Mouse (Mus musculus): ENCODE results near the gene Pphln1. TPM values are rescaled to one million over a fixed set of nuclear protein-coding genes. Genes with fewer than 3 reads are reported as not detected.
A peak's percentile ranks its signal among the peaks of the same experiment; 100 is the strongest.

Gene Pphln1
- polyA plus RNA-seq, 1 experiment from 2014 or later = 58.7 TPM

DNA sequence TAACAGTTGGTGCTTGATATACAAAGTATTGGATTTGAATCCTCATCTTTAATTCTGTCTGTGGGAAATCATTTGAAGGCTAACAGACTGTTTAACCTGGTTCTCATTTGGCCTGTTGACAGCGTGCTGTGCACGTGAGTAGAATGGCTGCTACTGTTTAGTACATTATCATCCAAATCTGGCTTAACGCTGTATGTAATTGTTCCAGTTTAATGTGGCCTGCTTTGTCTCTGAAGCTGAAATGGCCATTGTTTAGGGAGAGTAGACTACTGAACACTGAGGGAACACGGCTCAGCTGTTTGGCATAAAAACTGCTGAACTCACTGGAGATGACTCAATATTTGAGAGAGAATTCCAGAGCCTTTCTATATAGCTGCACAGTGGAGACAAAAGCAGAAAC, 81.3 kb downstream of the Pphln1 start:
- H3K4me2 ChIP-seq (replicated peaks) = no peak overlapping the region
- H3K27ac ChIP-seq = peak overlapping the region; percentile 25; the same call in 1 of the 2 replicates
- H3K9ac ChIP-seq (replicated peaks) = no peak overlapping the region
- no peak overlapping the region for H3K4me3 ChIP-seq (replicated peaks)
- no peak for ATAC-seq
- no peaks in the 10 kb centered on the region for H3K36me3 ChIP-seq
- no peaks in the 10 kb centered on the region for H3K27me3 ChIP-seq
- WGBS = 40% methylated on average over 4 of the region's 4 CpGs
- H3K9me3 ChIP-seq = no peaks in the 10 kb centered on the region
- H3K4me1 ChIP-seq (replicated peaks) = peaks cover 7% of the 10 kb centered on the region

DNA sequence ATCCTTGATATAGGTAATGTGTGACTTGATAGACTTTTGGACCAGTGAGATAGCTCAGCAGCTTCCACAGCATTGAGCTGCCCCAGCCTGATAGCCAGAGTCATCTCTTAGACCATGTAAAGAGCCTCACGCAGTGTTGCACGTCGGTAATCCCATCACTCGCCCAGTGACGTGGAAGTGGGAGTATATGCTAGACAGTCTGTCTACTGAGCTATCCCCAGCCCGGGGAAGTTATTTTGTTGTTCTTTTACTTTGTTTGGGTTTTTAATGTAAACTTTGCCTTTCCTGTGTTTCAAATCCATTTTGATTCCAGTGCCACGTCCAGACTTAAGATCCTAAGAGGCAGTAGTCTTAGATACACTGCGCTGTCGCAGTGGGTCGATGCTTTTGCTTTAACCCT, 83.0 kb downstream of the Pphln1 start:
- no peak overlapping the region for H3K4me2 ChIP-seq (replicated peaks)

DNA sequence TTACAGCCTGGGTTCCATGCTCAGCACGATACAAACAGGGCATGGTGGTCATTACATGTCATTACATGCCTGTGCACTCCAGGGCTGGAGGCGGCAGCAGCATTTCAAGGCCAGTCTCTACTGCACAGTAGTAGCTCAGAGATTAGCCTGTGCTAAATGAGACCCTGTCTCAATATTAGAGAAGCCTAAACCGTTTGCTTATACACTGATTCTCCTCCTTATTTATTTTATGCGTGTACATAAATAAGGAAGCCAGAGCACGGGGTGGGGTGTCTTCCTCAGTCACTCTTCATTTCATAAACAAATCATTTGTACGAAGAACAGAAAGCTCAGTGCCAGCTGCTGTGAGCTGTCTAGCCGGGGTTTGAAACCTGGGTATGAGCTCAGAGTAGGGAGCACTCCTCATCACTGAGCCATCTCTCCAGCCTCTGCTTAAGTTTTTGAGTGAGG, 86.1 kb downstream of the Pphln1 start:
- Histone ChIP-seq H3K9me3 (no peaks in the 10 kb centered on the region), H3K27me3 (no peaks in the 10 kb centered on the region), H3K9ac (replicated peaks) (no peak overlapping the region), H3K36me3 (no peaks in the 10 kb centered on the region), H3K27ac (no peak overlapping the region), H3K4me1 (replicated peaks) (peaks cover 3% of the 10 kb centered on the region), H3K4me3 (replicated peaks) (no peak overlapping the region), H3K4me2 (replicated peaks) (no peak overlapping the region)
- ATAC-seq = no peak
- WGBS = 87% methylated on average over 7 of the region's 7 CpGs

More for the DNA sequence above, 83.0 kb downstream of the Pphln1 start:
- H3K27me3 ChIP-seq = no peaks in the 10 kb centered on the region
- no peak overlapping the region for H3K27ac ChIP-seq
- H3K4me1 ChIP-seq (replicated peaks) = peaks cover 7% of the 10 kb centered on the region
- WGBS = 85% methylated on average over 10 of the region's 10 CpGs
- H3K36me3 ChIP-seq = no peaks in the 10 kb centered on the region
- H3K4me3 ChIP-seq (replicated peaks) = no peak overlapping the region
- H3K9ac ChIP-seq (replicated peaks) = no peak overlapping the region
- ATAC-seq = no peak
- no peaks in the 10 kb centered on the region for H3K9me3 ChIP-seq

DNA sequence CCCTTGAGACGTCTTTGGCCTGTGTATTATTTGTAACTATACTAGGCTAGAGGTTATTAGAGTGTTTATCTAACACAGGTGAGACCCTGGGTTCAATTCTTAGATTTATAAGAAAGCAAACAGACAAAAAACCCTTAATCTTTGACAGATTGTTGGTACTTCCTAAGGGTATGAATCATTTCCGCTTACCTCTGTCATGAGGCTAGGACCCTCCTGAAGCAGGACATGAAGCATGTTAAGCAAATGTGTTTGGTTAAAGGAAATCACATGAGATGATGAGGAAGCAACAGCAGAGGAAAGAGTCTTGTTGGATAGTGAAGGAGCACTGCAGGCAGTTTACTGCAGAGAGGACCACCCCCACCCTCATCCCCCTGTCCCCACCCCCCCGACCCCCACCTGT, 87.1 kb downstream of the Pphln1 start:
- Histone ChIP-seq H3K4me2 (replicated peaks) (no peak overlapping the region), H3K27me3 (no peaks in the 10 kb centered on the region), H3K9me3 (no peaks in the 10 kb centered on the region), H3K4me1 (replicated peaks) (no peaks in the 10 kb centered on the region), H3K9ac (replicated peaks) (no peak overlapping the region), H3K27ac (no peak overlapping the region), H3K4me3 (replicated peaks) (no peak overlapping the region), H3K36me3 (no peaks in the 10 kb centered on the region)
- no peak for ATAC-seq
- 93% methylated on average over 3 of the region's 3 CpGs for WGBS

DNA sequence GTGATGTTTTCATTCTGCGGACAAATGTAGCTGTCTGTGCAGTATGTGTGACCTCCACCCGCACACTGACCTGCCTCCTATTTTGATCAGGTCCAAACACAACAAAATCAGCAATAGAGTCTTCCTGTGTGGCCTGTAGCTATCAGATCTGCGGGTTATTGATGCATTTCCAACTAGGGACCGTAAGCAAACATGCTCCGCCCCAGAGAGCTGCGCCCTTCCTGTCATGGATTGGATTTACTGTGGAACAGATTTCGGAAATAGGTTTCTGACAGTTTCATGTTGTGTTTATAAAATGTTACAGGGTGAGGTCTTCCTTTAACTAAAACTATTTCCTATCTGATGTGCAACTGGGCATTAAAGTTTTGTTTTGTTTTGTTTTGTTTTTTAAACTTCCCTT, 87.9 kb downstream of the Pphln1 start:
- Histone ChIP-seq H3K4me2 (replicated peaks) (no peak overlapping the region), H3K27me3 (no peaks in the 10 kb centered on the region), H3K27ac (no peak overlapping the region), H3K9me3 (no peaks in the 10 kb centered on the region), H3K36me3 (no peaks in the 10 kb centered on the region), H3K4me3 (replicated peaks) (no peak overlapping the region), H3K9ac (replicated peaks) (no peak overlapping the region), H3K4me1 (replicated peaks) (no peaks in the 10 kb centered on the region)
- 87% methylated on average over 7 of the region's 7 CpGs for WGBS
- ATAC-seq = no peak

DNA sequence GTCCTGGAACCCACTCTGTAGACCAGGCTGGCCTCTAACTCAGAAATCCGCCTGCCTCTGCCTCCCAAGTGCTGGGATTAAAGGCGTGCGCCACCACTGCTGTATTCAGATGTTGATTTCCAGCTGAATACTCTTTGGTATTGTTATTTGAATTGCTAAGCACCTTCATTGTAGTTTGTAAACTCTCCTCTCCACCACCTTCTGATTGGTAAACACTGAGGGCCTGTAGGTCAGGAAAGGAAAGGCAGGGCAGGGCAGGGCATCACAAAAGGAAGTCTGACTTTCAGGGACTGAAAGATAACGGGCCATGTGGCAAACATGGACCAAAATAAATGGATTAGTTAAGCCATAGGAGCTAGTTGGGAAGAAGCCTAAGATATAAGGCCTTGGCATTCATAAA, 91.4 kb downstream of the Pphln1 start:
- no peak overlapping the region for H3K4me3 ChIP-seq (replicated peaks)
- no peak for ATAC-seq

DNA sequence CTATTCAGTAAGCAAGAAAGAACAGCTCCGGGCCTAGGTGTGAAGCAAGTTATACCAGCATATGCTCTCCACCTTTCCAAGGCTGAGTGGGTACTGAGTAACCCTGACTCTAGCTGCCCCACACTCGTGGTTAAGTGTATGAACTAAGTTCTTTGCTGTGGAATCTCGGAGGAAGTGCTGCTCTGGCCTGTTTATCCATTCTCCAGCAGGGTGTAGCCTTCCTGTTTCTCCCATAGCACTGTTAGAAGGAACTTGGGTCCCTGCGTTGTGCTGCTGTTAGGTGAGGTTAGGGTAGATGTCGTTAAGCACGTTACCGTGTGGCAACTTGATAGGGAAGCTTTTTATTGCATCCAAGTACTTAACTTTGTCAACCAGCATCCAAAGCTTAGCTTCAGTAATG, 96.5 kb downstream of the Pphln1 start:
- Histone ChIP-seq H3K36me3 (peaks cover 28% of the 10 kb centered on the region; the same call in 1 of the 2 replicates), H3K4me3 (replicated peaks) (no peak overlapping the region), H3K9me3 (no peaks in the 10 kb centered on the region), H3K27ac (no peak overlapping the region), H3K4me1 (replicated peaks) (0 out of 2 replicates have a peak, but pooled peaks cover under 1% of the 10 kb centered on the region), H3K9ac (replicated peaks) (no peak overlapping the region), H3K4me2 (replicated peaks) (no peak overlapping the region), H3K27me3 (no peaks in the 10 kb centered on the region)
- WGBS = 91% methylated on average over 7 of the region's 7 CpGs
- ATAC-seq = no peak

More for the DNA sequence above, 91.4 kb downstream of the Pphln1 start:
- Histone ChIP-seq H3K4me1 (replicated peaks) (no peaks in the 10 kb centered on the region), H3K4me2 (replicated peaks) (no peak overlapping the region), H3K27me3 (no peaks in the 10 kb centered on the region), H3K9ac (replicated peaks) (no peak overlapping the region), H3K36me3 (peaks cover 11% of the 10 kb centered on the region; the same call in 1 of the 2 replicates), H3K9me3 (no peaks in the 10 kb centered on the region), H3K27ac (no peak overlapping the region)
- 69% methylated on average over 4 of the region's 4 CpGs for WGBS

DNA sequence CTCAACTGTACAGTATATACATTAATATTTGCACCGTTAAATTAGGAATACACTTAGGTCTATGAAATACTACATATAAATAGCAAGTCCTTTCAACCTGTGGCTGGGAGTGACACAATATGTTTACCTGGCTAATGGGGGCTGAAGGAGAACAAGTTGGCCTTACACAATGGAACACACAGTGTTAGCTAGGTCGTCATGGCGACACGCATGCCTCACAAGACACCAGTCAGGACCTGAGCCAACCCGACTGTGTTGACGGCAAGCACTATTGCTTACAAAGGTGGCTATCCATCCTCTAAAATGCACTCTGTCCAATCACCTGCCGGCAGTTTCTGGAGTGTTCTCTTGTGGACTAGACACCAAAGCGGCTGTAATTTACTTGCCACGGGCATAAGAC, 101.7 kb downstream of the Pphln1 start:
- ATAC-seq = 0 out of 2 replicates have a peak, but pooled peaks have one; percentile 27
- Histone ChIP-seq H3K9me3 (no peaks in the 10 kb centered on the region), H3K36me3 (peaks cover 45% of the 10 kb centered on the region), H3K4me1 (replicated peaks) (0 out of 2 replicates have a peak, but pooled peaks cover 4% of the 10 kb centered on the region), H3K27ac (no peak overlapping the region), H3K4me3 (replicated peaks) (no peak overlapping the region), H3K9ac (replicated peaks) (no peak overlapping the region), H3K27me3 (no peaks in the 10 kb centered on the region), H3K4me2 (replicated peaks) (no peak overlapping the region)
- WGBS = 81% methylated on average over 9 of the region's 9 CpGs

DNA sequence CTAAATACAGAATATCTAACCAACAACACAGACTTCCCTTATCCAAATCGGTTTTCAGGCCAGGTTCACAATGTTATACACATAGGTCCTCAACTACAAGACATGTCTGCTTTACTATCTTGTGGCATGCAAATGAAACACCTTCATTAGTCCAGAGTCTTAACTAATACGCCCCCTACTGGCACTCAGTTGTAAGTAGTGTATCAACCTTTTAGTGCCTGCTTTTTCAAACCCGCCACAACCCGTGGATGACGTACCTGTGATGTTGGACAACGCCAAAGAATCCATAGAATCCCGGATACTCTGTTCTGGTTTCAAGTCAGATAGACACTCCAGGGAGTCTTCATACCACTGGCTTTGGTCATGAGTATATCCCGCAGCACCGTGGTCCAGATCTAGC, 104.6 kb downstream of the Pphln1 start:
- H3K36me3 ChIP-seq = peaks cover 47% of the 10 kb centered on the region
- no peaks in the 10 kb centered on the region for H3K9me3 ChIP-seq
- H3K27ac ChIP-seq = no peak overlapping the region
- H3K4me3 ChIP-seq (replicated peaks) = no peak overlapping the region
- no peak for ATAC-seq
- H3K27me3 ChIP-seq = no peaks in the 10 kb centered on the region
- H3K4me2 ChIP-seq (replicated peaks) = no peak overlapping the region
- H3K9ac ChIP-seq (replicated peaks) = no peak overlapping the region
- WGBS = 93% methylated on average over 9 of the region's 9 CpGs
- H3K4me1 ChIP-seq (replicated peaks) = 0 out of 2 replicates have a peak, but pooled peaks cover 4% of the 10 kb centered on the region

DNA sequence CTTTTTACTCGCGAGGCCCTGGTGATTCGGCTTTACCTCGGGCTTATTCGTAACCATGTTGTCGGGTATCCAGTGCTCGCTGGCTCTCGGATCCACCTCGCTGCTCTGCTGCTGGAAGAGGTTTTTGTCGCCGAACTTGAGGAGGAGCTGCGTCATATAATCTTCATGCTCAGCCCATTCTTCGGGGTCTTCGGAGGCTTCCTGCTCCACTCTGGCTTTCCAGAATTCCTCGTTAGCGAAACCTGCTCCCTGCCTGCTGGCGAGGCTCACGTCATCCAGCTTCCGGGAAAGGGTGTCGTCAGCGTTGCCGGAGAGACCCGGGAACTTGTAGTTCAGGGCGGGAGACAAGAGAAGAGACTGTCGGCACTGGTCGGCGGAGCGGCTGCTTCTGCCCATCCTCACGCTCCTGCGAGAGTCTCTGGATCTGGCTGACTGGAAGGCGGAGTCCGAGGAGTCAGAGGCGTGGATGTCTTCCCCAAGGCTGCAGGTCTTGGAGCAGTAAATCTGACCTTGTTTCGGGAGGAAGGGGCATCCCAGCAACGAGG, 105.1 kb downstream of the Pphln1 start:
- peaks cover 43% of the 10 kb centered on the region for H3K36me3 ChIP-seq
- H3K27me3 ChIP-seq = no peaks in the 10 kb centered on the region
- 95% methylated on average over 35 of the region's 35 CpGs for WGBS
- no peak overlapping the region for H3K4me3 ChIP-seq (replicated peaks)
- no peak overlapping the region for H3K4me2 ChIP-seq (replicated peaks)
- H3K9ac ChIP-seq (replicated peaks) = no peak overlapping the region
- no peak for ATAC-seq
- no peak overlapping the region for H3K27ac ChIP-seq
- no peaks in the 10 kb centered on the region for H3K9me3 ChIP-seq
- 0 out of 2 replicates have a peak, but pooled peaks cover 4% of the 10 kb centered on the region for H3K4me1 ChIP-seq (replicated peaks)

DNA sequence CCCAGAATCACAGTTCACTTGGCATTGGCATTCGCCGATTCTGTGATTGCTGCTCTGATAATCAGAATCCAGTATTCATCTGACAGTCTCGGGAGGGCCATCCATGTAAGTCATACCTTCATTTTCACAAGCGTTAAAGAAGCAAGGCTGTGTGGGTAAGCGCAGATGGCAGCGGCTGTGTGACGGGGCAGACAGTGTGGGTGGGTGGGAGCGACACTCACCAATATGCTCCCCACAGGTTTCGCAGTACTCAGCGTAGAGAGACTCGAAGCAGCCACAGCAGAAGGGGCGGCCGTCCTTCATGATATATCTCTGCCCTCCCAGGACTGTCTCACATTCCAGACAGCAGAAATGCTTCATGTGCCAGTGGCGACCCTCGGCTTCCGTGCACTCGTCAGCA, 106.7 kb downstream of the Pphln1 start:
- H3K9ac ChIP-seq (replicated peaks) = no peak overlapping the region
- H3K36me3 ChIP-seq = peaks cover 43% of the 10 kb centered on the region
- WGBS = 93% methylated on average over 17 of the region's 17 CpGs
- H3K4me1 ChIP-seq (replicated peaks) = 0 out of 2 replicates have a peak, but pooled peaks cover 3% of the 10 kb centered on the region
- ATAC-seq = no peak
- H3K27me3 ChIP-seq = no peaks in the 10 kb centered on the region
- no peak overlapping the region for H3K27ac ChIP-seq
- H3K4me3 ChIP-seq (replicated peaks) = no peak overlapping the region
- H3K4me2 ChIP-seq (replicated peaks) = no peak overlapping the region
- H3K9me3 ChIP-seq = no peaks in the 10 kb centered on the region

DNA sequence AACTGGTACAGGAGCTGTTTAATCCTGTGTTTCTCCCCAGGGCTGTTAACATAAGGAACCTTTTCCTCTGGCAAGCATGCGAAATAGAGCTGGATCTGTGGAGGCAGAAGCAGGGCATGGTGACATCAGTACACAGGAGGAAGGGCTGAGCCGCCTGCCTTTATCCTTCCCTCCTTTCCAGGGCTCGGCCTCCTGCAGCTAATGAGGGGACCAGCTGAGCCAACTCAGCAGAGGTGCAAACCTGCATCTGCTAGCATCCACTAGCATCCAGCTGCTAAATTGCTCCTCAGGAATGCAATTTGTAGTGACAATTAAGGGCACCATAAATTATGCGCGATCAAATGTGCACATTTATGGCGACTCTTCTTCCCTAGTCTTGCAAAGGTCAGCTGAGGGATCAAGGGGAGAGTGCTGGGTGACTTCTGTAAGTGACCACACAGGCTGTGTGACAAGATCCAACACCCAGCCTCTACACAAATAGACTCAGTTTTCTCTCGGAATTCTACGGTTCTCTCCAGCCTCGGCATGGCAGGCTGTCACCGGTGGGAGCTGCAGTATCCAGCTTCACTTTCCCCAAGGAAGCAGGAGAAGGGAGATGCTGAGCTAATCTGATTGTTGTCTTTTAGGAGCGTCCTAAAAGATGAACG, 112.7 kb downstream of the Pphln1 start:
- peak; percentile 86 for ATAC-seq

More for the DNA sequence above, 112.7 kb downstream of the Pphln1 start:
- 0 out of 2 replicates have a peak, but pooled peaks cover 9% of the 10 kb centered on the region for H3K36me3 ChIP-seq
- H3K4me1 ChIP-seq (replicated peaks) = peaks cover 19% of the 10 kb centered on the region
- WGBS = 31% methylated on average over 12 of the region's 12 CpGs
- H3K4me3 ChIP-seq (replicated peaks) = no peak overlapping the region
- peak overlapping the region; percentile 70 for H3K27ac ChIP-seq
- H3K4me2 ChIP-seq (replicated peaks) = no peak overlapping the region; the same call in 1 of the 2 replicates
- no peaks in the 10 kb centered on the region for H3K9me3 ChIP-seq
- H3K9ac ChIP-seq (replicated peaks) = no peak overlapping the region
- H3K27me3 ChIP-seq = peaks cover 13% of the 10 kb centered on the region
